Mouse (Mus musculus): ENCODE measurements around the gene Tex13a.

The Tex13a gene

DNA sequence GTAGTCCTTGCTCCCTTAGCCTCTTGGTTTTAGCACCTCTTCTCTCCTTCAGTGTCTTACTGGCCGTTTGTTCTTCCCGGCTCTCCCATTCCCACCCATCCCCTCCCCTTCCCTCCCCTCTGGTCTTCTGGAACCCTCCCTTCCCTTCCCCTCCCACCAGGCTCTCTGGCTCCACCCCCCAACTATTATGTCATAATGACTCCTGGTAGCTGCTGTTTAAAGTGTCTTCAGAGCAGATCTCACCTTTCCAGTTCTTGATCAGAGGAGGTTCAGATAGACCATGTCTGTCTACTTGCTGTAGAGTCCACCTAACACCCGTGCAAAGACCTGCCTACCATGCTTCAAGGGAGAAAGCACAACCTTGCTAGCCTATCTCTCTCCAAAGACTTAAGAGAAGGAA, at the start of gene Tex13a:
TSS of gene Tex13a (minus strand) at position 101 of the 400 bp plus-strand sequence.
- no peak for DNase-seq

DNA sequence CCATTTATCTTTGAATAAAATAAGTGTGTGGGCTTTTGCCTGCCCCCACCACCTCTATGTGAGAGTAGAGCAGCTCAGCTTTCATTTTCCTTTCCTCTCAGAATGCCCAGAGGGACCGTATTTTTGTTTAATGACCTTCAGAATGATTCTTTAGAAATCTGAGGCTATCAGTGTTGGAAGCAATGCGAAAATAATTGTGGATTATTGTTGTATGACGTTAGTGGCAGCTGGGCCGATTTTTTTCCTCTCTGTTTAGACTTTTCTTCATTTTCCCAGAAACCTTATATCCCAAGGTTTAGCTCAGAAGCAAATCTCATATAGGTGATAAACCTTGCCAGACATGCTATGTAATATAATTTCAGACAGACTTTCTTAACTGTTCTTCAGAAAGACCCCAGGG, 25.2 kb upstream of the Tex13a start:
- DNase-seq = no peak

DNA sequence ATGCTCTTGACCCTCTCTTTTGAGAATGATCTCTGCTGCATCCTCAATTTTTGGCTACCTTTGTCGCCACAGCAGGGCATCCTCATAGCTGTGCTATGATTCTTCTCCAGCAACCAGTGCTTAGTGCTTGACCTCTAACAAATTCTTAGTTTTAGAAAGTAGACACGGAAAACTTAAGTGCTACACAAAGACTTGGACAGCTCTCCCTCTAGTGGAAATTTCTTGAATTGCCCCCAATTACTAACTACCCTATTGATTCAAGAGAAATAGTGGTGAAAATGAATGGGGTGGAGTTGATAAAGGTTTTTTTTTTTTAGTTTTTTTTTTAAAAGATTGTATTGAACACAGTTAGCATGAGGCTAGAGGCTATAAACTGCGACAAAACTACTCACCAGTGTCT, 39.2 kb downstream of the Tex13a start:
- DNase-seq = no peak
